In genomic region chr2:131096101-131096795, GRCm38 (mm10) we compare ENCODE assay signal across 9 mouse cellular contexts. TPM values are rescaled to one million over a fixed set of nuclear protein-coding genes. Genes with fewer than 3 reads are reported as not detected.
DNase-seq lines count a peak whose midpoint lies in the region; ATAC-seq lines count a peak whose summit lies in the region.
"Had no signal": no experiment of that assay in that cellular context is flagged by ENCODE, and none has a peak within 500 bp of the region (broad histone marks: within the 10 kb centered on the region; RNA-seq: fewer than 3 reads in every experiment).

No protein-coding gene starts in this region.

- no peaks in the 10 kb centered on the region for H3K9me3 ChIP-seq in forebrain, embryonic 11.5 days (ENCODE audit: control insufficient read depth, low read length)
- no peaks in the 10 kb centered on the region for H3K9me3 ChIP-seq in forebrain, embryonic 13.5 days (replicated peaks)
- no peaks in the 10 kb centered on the region for H3K9me3 ChIP-seq in hindbrain, embryonic 16.5 days (ENCODE audit: control insufficient read depth, low read length)
- no peaks in the 10 kb centered on the region for H3K9me3 ChIP-seq in liver, embryonic 12.5 days (replicated peaks)
- no peaks in the 10 kb centered on the region for H3K9me3 ChIP-seq in neural tube, embryonic 12.5 days

- no peaks in the 10 kb centered on the region for H3K27me3 ChIP-seq in forebrain, embryonic 11.5 days (ENCODE audit: control insufficient read depth, insufficient read depth, low read length)
- H3K27me3 ChIP-seq in forebrain, embryonic 13.5 days: no peaks in the 10 kb centered on the region
- no peaks in the 10 kb centered on the region for H3K27me3 ChIP-seq in hindbrain, embryonic 16.5 days (replicated peaks; ENCODE audit: control insufficient read depth, insufficient read depth, low read length)
- H3K27me3 ChIP-seq in liver, embryonic 12.5 days (replicated peaks): peaks cover 3% of the 10 kb centered on the region; the same call in 1 of the 2 replicates
- H3K27me3 ChIP-seq in neural tube, embryonic 12.5 days (replicated peaks): no peaks in the 10 kb centered on the region
- H3K27me3 ChIP-seq: Patski had no signal

- peak; percentile 68 for DNase-seq in forebrain, embryonic 11.5 days (ENCODE audit: low spot score)
- DNase-seq in T-cell, adult 2 months (ENCODE audit: low spot score): peak; percentile 7
- peak; percentile 40 for DNase-seq in fibroblast of lung, adult 2 months (ENCODE audit: low read depth)
- DNase-seq in retina, postnatal 1 day: no peak

- peak overlapping the region; percentile 41; the same call in 1 of the 2 replicates for H3K9ac ChIP-seq in forebrain, embryonic 11.5 days (ENCODE audit: low read length)
- no peak overlapping the region for H3K9ac ChIP-seq in forebrain, embryonic 13.5 days
- no peak overlapping the region for H3K9ac ChIP-seq in hindbrain, embryonic 16.5 days (ENCODE audit: low read depth, low read length)
- peak overlapping the region; percentile 67 for H3K9ac ChIP-seq in liver, embryonic 12.5 days
- H3K9ac ChIP-seq in neural tube, embryonic 12.5 days: no peak overlapping the region

- 20% methylated on average over 9 of the region's 9 CpGs for WGBS in forebrain, embryonic 11.5 days
- 21% methylated on average over 9 of the region's 9 CpGs for WGBS in forebrain, embryonic 13.5 days
- 15% methylated on average over 9 of the region's 9 CpGs for WGBS in hindbrain, embryonic 16.5 days
- WGBS in liver, embryonic 12.5 days (ENCODE audit: insufficient replicate concordance): 2% methylated on average over 9 of the region's 9 CpGs
- WGBS in neural tube, embryonic 12.5 days: 9% methylated on average over 9 of the region's 9 CpGs

- H3K4me1 ChIP-seq in forebrain, embryonic 11.5 days (replicated peaks; ENCODE audit: control insufficient read depth, insufficient read depth, low read length): no peaks in the 10 kb centered on the region
- no peaks in the 10 kb centered on the region for H3K4me1 ChIP-seq in forebrain, embryonic 13.5 days
- no peaks in the 10 kb centered on the region for H3K4me1 ChIP-seq in hindbrain, embryonic 16.5 days (ENCODE audit: control insufficient read depth, insufficient read depth, low read depth, low read length)
- H3K4me1 ChIP-seq in liver, embryonic 12.5 days: peaks cover 42% of the 10 kb centered on the region
- H3K4me1 ChIP-seq in neural tube, embryonic 12.5 days: no peaks in the 10 kb centered on the region

- no peak overlapping the region for H3K4me2 ChIP-seq in forebrain, embryonic 11.5 days (ENCODE audit: low read depth, low read length, severe bottlenecking)
- no peak overlapping the region for H3K4me2 ChIP-seq in forebrain, embryonic 13.5 days
- no peak overlapping the region for H3K4me2 ChIP-seq in hindbrain, embryonic 16.5 days (ENCODE audit: low read length)
- H3K4me2 ChIP-seq in liver, embryonic 12.5 days: peak overlapping the region; percentile 60
- H3K4me2 ChIP-seq in neural tube, embryonic 12.5 days (replicated peaks): peak overlapping the region; percentile 31

- peak overlapping the region; percentile 50; the same call in 1 of the 2 replicates for H3K27ac ChIP-seq in forebrain, embryonic 11.5 days (ENCODE audit: low read depth, low read length)
- no peak overlapping the region for H3K27ac ChIP-seq in forebrain, embryonic 13.5 days
- H3K27ac ChIP-seq in hindbrain, embryonic 16.5 days (ENCODE audit: low read depth, low read length): no peak overlapping the region
- H3K27ac ChIP-seq in liver, embryonic 12.5 days: peak overlapping the region; percentile 96
- H3K27ac ChIP-seq in neural tube, embryonic 12.5 days: no peak overlapping the region; the same call in 1 of the 2 replicates

- H3K36me3 ChIP-seq in forebrain, embryonic 11.5 days (ENCODE audit: control insufficient read depth, insufficient read depth, low read length): no peaks in the 10 kb centered on the region
- no peaks in the 10 kb centered on the region for H3K36me3 ChIP-seq in forebrain, embryonic 13.5 days (ENCODE audit: poor library complexity, severe bottlenecking)
- H3K36me3 ChIP-seq in hindbrain, embryonic 16.5 days (ENCODE audit: control insufficient read depth, insufficient read depth, low read length): no peaks in the 10 kb centered on the region
- no peaks in the 10 kb centered on the region for H3K36me3 ChIP-seq in liver, embryonic 12.5 days
- no peaks in the 10 kb centered on the region for H3K36me3 ChIP-seq in neural tube, embryonic 12.5 days

- no peak overlapping the region for H3K4me3 ChIP-seq in forebrain, embryonic 11.5 days (ENCODE audit: low read depth, low read length)
- H3K4me3 ChIP-seq in forebrain, embryonic 13.5 days: no peak overlapping the region
- H3K4me3 ChIP-seq in hindbrain, embryonic 16.5 days (ENCODE audit: low read length): no peak overlapping the region
- peak overlapping the region; percentile 14 for H3K4me3 ChIP-seq in liver, embryonic 12.5 days
- H3K4me3 ChIP-seq in neural tube, embryonic 12.5 days: no peak overlapping the region

- peak; percentile 33 for ATAC-seq in forebrain, embryonic 11.5 days (replicated peaks; ENCODE audit: low FRiP score)
- no peak for ATAC-seq in forebrain, embryonic 13.5 days
- peak; percentile 42 for ATAC-seq in hindbrain, embryonic 16.5 days
- peak; percentile 95 for ATAC-seq in liver, embryonic 12.5 days
- no peak for ATAC-seq in neural tube, embryonic 12.5 days (ENCODE audit: low FRiP score, low read depth)
- ATAC-seq: Patski had no signal

RNA-seq across cellular contexts. Expression of gene Siglec1, which starts 9.7 kb away (rescaled TPM):
- 0.13 and 0.36 TPM in 2 replicates for polyA plus RNA-seq in forebrain, embryonic 11.5 days (2014; fragmentation: Nextera tagmentation; extraction: Ambion mirVana)
- 0.08 TPM in 2 replicates for polyA plus RNA-seq in forebrain, embryonic 13.5 days (2015; fragmentation: Nextera tagmentation; extraction: Ambion mirVana)
- 0.15 and 0.24 TPM in 2 replicates for polyA plus RNA-seq in hindbrain, embryonic 16.5 days (2015; fragmentation: Nextera tagmentation; extraction: Ambion mirVana)
- 0.36 and 0.42 TPM in 2 replicates for polyA plus RNA-seq in liver, embryonic 12.5 days (2016; fragmentation: Nextera tagmentation; extraction: Ambion mirVana)
- 0.11 and 0.13 TPM in 2 replicates for polyA plus RNA-seq in neural tube, embryonic 12.5 days (2016; fragmentation: Nextera tagmentation; extraction: Ambion mirVana)

RNA-seq across cellular contexts. Expression of gene Hspa12b, which starts 30.8 kb away (rescaled TPM):
- 4.2 and 5.6 TPM in 2 replicates for polyA plus RNA-seq in forebrain, embryonic 11.5 days (2014; fragmentation: Nextera tagmentation; extraction: Ambion mirVana)
- polyA plus RNA-seq in forebrain, embryonic 13.5 days (2015; fragmentation: Nextera tagmentation; extraction: Ambion mirVana): 2.4 and 3.3 TPM in 2 replicates
- 6.5 and 6.9 TPM in 2 replicates for polyA plus RNA-seq in hindbrain, embryonic 16.5 days (2015; fragmentation: Nextera tagmentation; extraction: Ambion mirVana)
- polyA plus RNA-seq in liver, embryonic 12.5 days (2016; fragmentation: Nextera tagmentation; extraction: Ambion mirVana): 4.2 TPM in 2 replicates
- polyA plus RNA-seq in neural tube, embryonic 12.5 days (2016; fragmentation: Nextera tagmentation; extraction: Ambion mirVana): 6.1 and 6.9 TPM in 2 replicates

RNA-seq across cellular contexts. Expression of gene Adam33, which starts 32.6 kb away (rescaled TPM):
- polyA plus RNA-seq in forebrain, embryonic 11.5 days (2014; fragmentation: Nextera tagmentation; extraction: Ambion mirVana): 0.36 and 0.95 TPM in 2 replicates
- polyA plus RNA-seq in forebrain, embryonic 13.5 days (2015; fragmentation: Nextera tagmentation; extraction: Ambion mirVana): 0.34 and 0.39 TPM in 2 replicates
- 1.6 and 2.3 TPM in 2 replicates for polyA plus RNA-seq in hindbrain, embryonic 16.5 days (2015; fragmentation: Nextera tagmentation; extraction: Ambion mirVana)
- polyA plus RNA-seq in liver, embryonic 12.5 days (2016; fragmentation: Nextera tagmentation; extraction: Ambion mirVana): 0.62 and 0.90 TPM in 2 replicates
- polyA plus RNA-seq in neural tube, embryonic 12.5 days (2016; fragmentation: Nextera tagmentation; extraction: Ambion mirVana): 0.98 and 1.2 TPM in 2 replicates

RNA-seq across cellular contexts. Expression of gene Gm11037, which starts 37.0 kb away (rescaled TPM):
- polyA plus RNA-seq in forebrain, embryonic 11.5 days (2014; fragmentation: Nextera tagmentation; extraction: Ambion mirVana): not detected in 2 replicates
- polyA plus RNA-seq in forebrain, embryonic 13.5 days (2015; fragmentation: Nextera tagmentation; extraction: Ambion mirVana): not detected in 2 replicates
- polyA plus RNA-seq in hindbrain, embryonic 16.5 days (2015; fragmentation: Nextera tagmentation; extraction: Ambion mirVana): not detected in 2 replicates
- polyA plus RNA-seq in liver, embryonic 12.5 days (2016; fragmentation: Nextera tagmentation; extraction: Ambion mirVana): not detected in 2 replicates
- not detected in 2 replicates for polyA plus RNA-seq in neural tube, embryonic 12.5 days (2016; fragmentation: Nextera tagmentation; extraction: Ambion mirVana)
- polyA plus RNA-seq: Patski had no signal

RNA-seq across cellular contexts. Expression of gene Gfra4, which starts 53.4 kb away (rescaled TPM):
- 3.4 and 4.0 TPM in 2 replicates for polyA plus RNA-seq in forebrain, embryonic 11.5 days (2014; fragmentation: Nextera tagmentation; extraction: Ambion mirVana)
- 10.8 and 14.9 TPM in 2 replicates for polyA plus RNA-seq in forebrain, embryonic 13.5 days (2015; fragmentation: Nextera tagmentation; extraction: Ambion mirVana)
- 48.4 and 53.5 TPM in 2 replicates for polyA plus RNA-seq in hindbrain, embryonic 16.5 days (2015; fragmentation: Nextera tagmentation; extraction: Ambion mirVana)
- 0.86 and 1.6 TPM in 2 replicates for polyA plus RNA-seq in liver, embryonic 12.5 days (2016; fragmentation: Nextera tagmentation; extraction: Ambion mirVana)
- polyA plus RNA-seq in neural tube, embryonic 12.5 days (2016; fragmentation: Nextera tagmentation; extraction: Ambion mirVana): 9.6 and 11.9 TPM in 2 replicates

Comparison
In these comparisons a context has a peak if more than half of its experiments do, and no peak if none do; other contexts are left out.
1. ATAC-seq: peak in forebrain, embryonic 11.5 days (single experiment), hindbrain, embryonic 16.5 days (single experiment) and liver, embryonic 12.5 days (single experiment); none in forebrain, embryonic 13.5 days (single experiment) and neural tube, embryonic 12.5 days (single experiment).
2. H3K27ac ChIP-seq: peak in forebrain, embryonic 11.5 days (single experiment) and liver, embryonic 12.5 days (single experiment); none in forebrain, embryonic 13.5 days (single experiment), hindbrain, embryonic 16.5 days (single experiment) and neural tube, embryonic 12.5 days (single experiment).
3. H3K9ac ChIP-seq: peak in forebrain, embryonic 11.5 days (single experiment) and liver, embryonic 12.5 days (single experiment); none in forebrain, embryonic 13.5 days (single experiment), hindbrain, embryonic 16.5 days (single experiment) and neural tube, embryonic 12.5 days (single experiment).
4. H3K4me2 ChIP-seq: peak in liver, embryonic 12.5 days (single experiment) and neural tube, embryonic 12.5 days (single experiment); none in forebrain, embryonic 11.5 days (single experiment), forebrain, embryonic 13.5 days (single experiment) and hindbrain, embryonic 16.5 days (single experiment).